Mouse (Mus musculus) T-cell, adult 66 days (primary cell): ENCODE results near the gene Gm2012. TPM values are rescaled to one million over a fixed set of nuclear protein-coding genes. Genes with fewer than 3 reads are reported as not detected.

Experiments
- total RNA-seq, 2 experiments: library from RNA; stranded (reverse); gene quantifications; 3 replicates in 1 of 2; 4 replicates in 1 of 2; pipeline ENCODE4 v1.2.4; 2023

Gene Gm2012
- total RNA-seq: not detected

DNA sequence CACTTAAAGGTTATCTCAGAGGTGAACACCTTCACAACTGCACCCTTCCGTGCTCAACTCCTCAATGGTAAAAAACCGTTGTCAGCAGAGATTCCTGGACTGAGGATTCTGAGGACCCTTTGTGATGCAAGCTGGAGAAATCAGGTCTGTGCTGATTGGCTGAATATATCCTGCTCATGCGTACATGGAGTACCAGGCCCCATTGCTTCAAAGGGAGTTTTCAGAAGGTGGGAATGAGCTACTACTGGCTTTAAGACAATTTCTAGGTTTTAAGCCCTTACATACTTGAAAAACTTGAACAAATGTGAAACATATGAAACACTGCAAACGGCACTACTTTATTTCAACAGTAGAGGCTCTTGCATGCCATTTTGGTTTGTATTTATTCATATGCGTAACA is at the start of gene Gm2012:
Gene Gm2012 (minus strand): TSS at position 101 of the 400 bp plus-strand sequence.

Other genes starting within 250 kb of the Gm2012 start
- gene Gm5168, start 180.3 kb downstream of the Gm2012 start, total RNA-seq: not detected
- gene Gm2030, start 78.7 kb upstream of the Gm2012 start, total RNA-seq: not detected